Mouse (Mus musculus) limb, embryonic 13.5 days (tissue): ENCODE results near the gene Fam160b1. TPM values are rescaled to one million over a fixed set of nuclear protein-coding genes. Genes with fewer than 3 reads are reported as not detected.

Source experiments
- ATAC-seq: fragments of 200-750 bp; cut with Nextera tagmentation; 2 replicates; pipeline ENCODE4 v1.8.0; 2017; ENCODE audit warnings: low read depth, moderate number of reproducible peaks, moderate TSS enrichment; ENCODE audit not compliant: low FRiP score
- H3K27ac ChIP-seq: fragments of 300-500 bp; sonication (generic); 2 replicates; pipeline ENCODE4 v1.5.1; 2015; ENCODE audit warnings: inconsistent platforms, mild to moderate bottlenecking, moderate library complexity
- H3K27me3 ChIP-seq: fragments of 300-500 bp; sonication (generic); 2 replicates; pipeline ENCODE4 v1.6.1; 2015; ENCODE audit warnings: mild to moderate bottlenecking, inconsistent platforms
- H3K36me3 ChIP-seq: fragments of 300-500 bp; sonication (generic); 2 replicates; pipeline ENCODE4 v1.6.1; 2015; ENCODE audit warnings: inconsistent platforms, mild to moderate bottlenecking, moderate library complexity
- H3K4me1 ChIP-seq: fragments of 300-500 bp; sonication (generic); 2 replicates; pipeline ENCODE4 v1.6.1; 2015; ENCODE audit warnings: inconsistent platforms
- H3K4me2 ChIP-seq: fragments of 300-500 bp; sonication (generic); replicated peaks from 2 replicates; pipeline ENCODE4 v1.6.1; 2015; ENCODE audit warnings: inconsistent platforms, mild to moderate bottlenecking, moderate library complexity
- H3K4me3 ChIP-seq: fragments of 300-500 bp; sonication (generic); 2 replicates; pipeline ENCODE4 v1.5.1; 2015; ENCODE audit warnings: moderate library complexity, mild to moderate bottlenecking, inconsistent platforms
- H3K9ac ChIP-seq: fragments of 300-500 bp; sonication (generic); 2 replicates; pipeline ENCODE4 v1.6.1; 2015; ENCODE audit warnings: mild to moderate bottlenecking, inconsistent platforms
- H3K9me3 ChIP-seq: fragments of 300-500 bp; sonication (generic); 2 replicates; pipeline ENCODE4 v1.6.1; 2016; ENCODE audit warnings: inconsistent platforms
- WGBS: fragments of 180-500 bp; shearing (Covaris S2); methylation state at CpG from one replicate; pipeline ENCODE4 v1.1.7; 2015; 5-methylcytosine and 5-hydroxymethylcytosine counted together
- polyA plus RNA-seq: library from polyadenylated mRNA; unstranded; fragments of >200 nt; fragmentation: Nextera tagmentation; extraction: Ambion mirVana; gene quantifications from 2 replicates; pipeline ENCODE4 v1.2.1, GENCODE M21; 2015

The Fam160b1 gene
- polyA plus RNA-seq, 1 experiment from 2014 or later: 15.8 TPM

GRCm38 (mm10) chr19:57327679-57328078, 32.8 kb upstream of the Fam160b1 start:
- Histone ChIP-seq H3K4me2 (no peak overlapping the region), H3K9ac (no peak overlapping the region), H3K9me3 (peaks cover 3% of the 10 kb centered on the region; the same call in 1 of the 2 replicates), H3K27ac (no peak overlapping the region), H3K27me3 (no peaks in the 10 kb centered on the region), H3K4me1 (no peaks in the 10 kb centered on the region), H3K36me3 (no peaks in the 10 kb centered on the region), H3K4me3 (no peak overlapping the region)
- ATAC-seq: no peak

GRCm38 (mm10) chr19:57328269-57328668, 32.2 kb upstream of the Fam160b1 start:
- peaks cover 3% of the 10 kb centered on the region; the same call in 1 of the 2 replicates for H3K9me3 ChIP-seq
- H3K9ac ChIP-seq: no peak overlapping the region
- no peak overlapping the region for H3K4me2 ChIP-seq
- WGBS: 97% methylated on average over 7 of the region's 7 CpGs
- H3K4me3 ChIP-seq: no peak overlapping the region
- H3K36me3 ChIP-seq: no peaks in the 10 kb centered on the region
- no peaks in the 10 kb centered on the region for H3K27me3 ChIP-seq
- no peak for ATAC-seq
- no peak overlapping the region for H3K27ac ChIP-seq
- H3K4me1 ChIP-seq: no peaks in the 10 kb centered on the region

DNA sequence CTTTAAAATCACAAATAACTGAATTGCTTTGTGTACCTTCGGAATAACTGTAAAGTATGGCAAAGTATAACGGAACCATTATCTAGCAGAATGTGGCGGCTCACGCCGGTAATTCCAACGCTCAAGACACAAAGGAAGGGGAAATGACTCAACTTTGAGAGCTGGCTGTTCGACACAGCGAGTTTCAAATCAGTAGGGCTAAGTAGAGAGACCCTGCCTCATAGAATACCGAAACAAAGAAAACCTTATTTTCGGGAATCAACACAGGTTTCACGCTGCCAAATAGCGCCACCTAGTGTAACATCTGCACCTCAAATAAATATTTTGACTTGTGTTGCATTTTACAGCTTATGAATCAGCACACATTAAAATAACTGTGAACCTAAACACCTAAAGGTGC, 31.7 kb upstream of the Fam160b1 start:
- Histone ChIP-seq H3K4me3 (no peak overlapping the region), H3K36me3 (no peaks in the 10 kb centered on the region), H3K4me1 (no peaks in the 10 kb centered on the region), H3K9ac (no peak overlapping the region), H3K27me3 (no peaks in the 10 kb centered on the region), H3K27ac (no peak overlapping the region), H3K9me3 (peaks cover 3% of the 10 kb centered on the region; the same call in 1 of the 2 replicates), H3K4me2 (no peak overlapping the region)
- WGBS: 62% methylated on average over 12 of the region's 12 CpGs
- ATAC-seq: no peak

- no peak for ATAC-seq
- Histone ChIP-seq H3K27ac (no peak overlapping the region), H3K9ac (no peak overlapping the region), H3K27me3 (no peaks in the 10 kb centered on the region), H3K4me2 (no peak overlapping the region), H3K9me3 (peaks cover 3% of the 10 kb centered on the region; the same call in 1 of the 2 replicates), H3K4me3 (no peak overlapping the region), H3K36me3 (no peaks in the 10 kb centered on the region), H3K4me1 (peaks cover 6% of the 10 kb centered on the region; the same call in 1 of the 2 replicates)
- 77% methylated on average over 11 of the region's 11 CpGs for WGBS
These were observed 30.2 kb upstream of the Fam160b1 start for GRCm38 (mm10) chr19:57330309-57330708.

GRCm38 (mm10) chr19:57331237-57331636, 29.2 kb upstream of the Fam160b1 start:
- Histone ChIP-seq H3K9ac (no peak overlapping the region), H3K27me3 (no peaks in the 10 kb centered on the region), H3K4me1 (peaks cover 10% of the 10 kb centered on the region; the same call in 1 of the 2 replicates), H3K4me3 (no peak overlapping the region), H3K36me3 (no peaks in the 10 kb centered on the region), H3K4me2 (no peak overlapping the region), H3K9me3 (peaks cover 3% of the 10 kb centered on the region; the same call in 1 of the 2 replicates), H3K27ac (no peak overlapping the region)
- WGBS: 85% methylated on average over 6 of the region's 6 CpGs
- no peak for ATAC-seq

DNA sequence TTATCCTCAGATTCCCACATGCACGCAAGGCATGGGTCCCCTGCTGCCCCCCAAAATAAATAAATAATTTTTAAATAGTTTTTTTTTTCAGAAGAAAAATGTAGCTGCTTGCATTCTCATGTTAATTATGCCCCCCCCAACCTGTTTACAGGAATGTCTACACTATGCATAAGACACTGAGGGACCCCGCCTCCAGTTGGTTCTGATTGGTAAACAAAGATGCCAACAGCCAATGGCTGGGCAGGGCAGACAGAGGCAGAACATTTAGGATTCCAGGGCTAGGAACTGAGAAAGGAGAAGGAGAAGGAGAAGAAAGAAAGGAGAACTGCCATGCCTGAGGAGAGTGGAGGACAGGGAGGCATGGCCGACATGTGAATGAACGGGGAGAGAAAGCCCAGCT, 27.1 kb upstream of the Fam160b1 start:
- Histone ChIP-seq H3K9ac (no peak overlapping the region), H3K4me2 (no peak overlapping the region), H3K4me3 (no peak overlapping the region), H3K9me3 (peaks cover 3% of the 10 kb centered on the region; the same call in 1 of the 2 replicates), H3K27me3 (no peaks in the 10 kb centered on the region), H3K36me3 (no peaks in the 10 kb centered on the region), H3K27ac (no peak overlapping the region), H3K4me1 (peaks cover 10% of the 10 kb centered on the region; the same call in 1 of the 2 replicates)
- no peak for ATAC-seq
- 90% methylated on average over 4 of the region's 4 CpGs for WGBS

- no peaks in the 10 kb centered on the region for H3K9me3 ChIP-seq
- no peaks in the 10 kb centered on the region for H3K27me3 ChIP-seq
- 41% methylated on average over 8 of the region's 8 CpGs for WGBS
- H3K4me1 ChIP-seq: peaks cover 10% of the 10 kb centered on the region; the same call in 1 of the 2 replicates
- ATAC-seq: no peak
- H3K4me2 ChIP-seq: no peak overlapping the region
- H3K36me3 ChIP-seq: no peaks in the 10 kb centered on the region
- H3K27ac ChIP-seq: no peak overlapping the region
- H3K9ac ChIP-seq: no peak overlapping the region; the same call in 1 of the 2 replicates
- no peak overlapping the region for H3K4me3 ChIP-seq
These were observed 25.3 kb upstream of the Fam160b1 start for GRCm38 (mm10) chr19:57335135-57335534.

DNA sequence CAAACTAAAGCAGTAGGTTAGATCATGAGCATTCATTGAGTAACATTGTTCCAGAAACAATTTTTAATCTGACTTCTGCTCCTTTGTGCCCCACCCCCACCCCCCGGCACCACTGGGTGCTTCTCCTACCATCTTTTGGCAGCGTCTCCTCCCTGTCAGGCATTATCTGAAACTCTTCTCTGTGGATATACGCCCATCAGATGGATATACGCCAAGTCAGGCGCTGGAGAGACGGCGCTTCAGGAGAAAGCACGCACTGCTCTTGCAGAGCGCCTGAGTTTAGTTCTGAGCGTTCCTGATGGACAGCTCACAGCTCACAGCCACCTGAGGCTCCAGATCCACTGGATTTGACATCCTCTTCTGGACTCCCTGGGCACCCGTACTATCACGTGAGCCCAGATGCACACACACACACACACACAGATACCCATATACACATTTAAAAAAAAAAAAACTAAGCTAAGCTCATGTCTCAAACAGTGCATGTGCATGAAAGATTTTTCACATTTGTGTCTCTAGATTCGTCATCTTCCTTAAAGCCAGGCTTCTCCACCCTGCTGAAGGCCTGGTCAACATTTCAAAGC, 21.1 kb upstream of the Fam160b1 start:
- no peaks in the 10 kb centered on the region for H3K36me3 ChIP-seq
- H3K4me1 ChIP-seq: peaks cover 10% of the 10 kb centered on the region; the same call in 1 of the 2 replicates
- ATAC-seq: no peak
- no peak overlapping the region for H3K9ac ChIP-seq
- no peaks in the 10 kb centered on the region for H3K27me3 ChIP-seq
- H3K4me2 ChIP-seq: no peak overlapping the region
- H3K9me3 ChIP-seq: no peaks in the 10 kb centered on the region
- no peak overlapping the region for H3K4me3 ChIP-seq
- no peak overlapping the region for H3K27ac ChIP-seq
- WGBS: 89% methylated on average over 13 of the region's 13 CpGs

DNA sequence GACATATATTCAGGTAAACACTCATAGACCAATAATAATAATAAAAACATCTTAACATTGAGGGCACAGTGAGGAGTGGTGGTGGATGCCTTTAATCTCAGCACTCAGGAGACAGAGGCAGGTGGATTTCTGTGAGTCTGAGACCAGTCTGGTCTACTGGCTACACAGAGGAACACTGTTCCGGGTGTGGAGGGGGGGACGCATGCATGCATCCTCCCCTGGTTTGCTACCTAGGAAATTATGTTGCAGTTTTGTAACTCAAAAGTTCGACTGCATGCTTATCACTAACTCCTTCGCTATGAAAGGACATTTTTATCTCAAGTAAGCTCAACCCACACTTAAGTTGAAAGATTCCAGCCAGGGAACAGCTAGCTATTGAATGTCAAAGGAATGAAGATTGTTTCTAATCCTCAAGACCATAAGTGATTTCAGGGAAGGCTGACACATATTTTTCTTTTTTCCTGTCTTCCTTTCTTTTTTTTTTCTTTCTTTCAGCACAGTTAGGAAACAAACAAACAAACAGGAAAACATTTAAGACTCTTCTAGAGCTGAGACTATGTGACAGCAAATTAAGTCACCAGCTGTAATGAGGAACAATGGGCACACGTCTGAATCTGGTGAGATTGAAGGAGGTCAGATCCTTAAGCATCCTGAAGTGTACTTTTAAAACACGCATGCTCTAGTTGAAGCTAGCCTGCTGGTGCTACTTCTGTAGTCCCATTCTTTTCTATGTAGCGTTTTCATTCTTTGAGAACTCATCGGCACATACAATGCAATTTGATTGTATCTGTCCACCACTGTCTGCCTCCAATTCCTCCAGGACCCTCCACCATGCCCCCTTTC, 19.4 kb upstream of the Fam160b1 start:
- WGBS: 79% methylated on average over 8 of the region's 8 CpGs
- Histone ChIP-seq H3K4me1 (no peaks in the 10 kb centered on the region), H3K9me3 (peaks cover 2% of the 10 kb centered on the region)

GRCm38 (mm10) chr19:57343860-57344259, 16.6 kb upstream of the Fam160b1 start:
- ATAC-seq: no peak
- no peaks in the 10 kb centered on the region for H3K4me1 ChIP-seq
- no peak overlapping the region for H3K27ac ChIP-seq
- no peak overlapping the region for H3K4me2 ChIP-seq
- H3K9me3 ChIP-seq: peaks cover 13% of the 10 kb centered on the region
- 79% methylated on average over 5 of the region's 5 CpGs for WGBS
- no peaks in the 10 kb centered on the region for H3K27me3 ChIP-seq
- no peak overlapping the region for H3K4me3 ChIP-seq
- H3K36me3 ChIP-seq: no peaks in the 10 kb centered on the region
- no peak overlapping the region for H3K9ac ChIP-seq

More for the DNA sequence above, 19.4 kb upstream of the Fam160b1 start:
- no peak overlapping the region for H3K9ac ChIP-seq
- ATAC-seq: no peak
- no peak overlapping the region for H3K4me3 ChIP-seq
- H3K36me3 ChIP-seq: no peaks in the 10 kb centered on the region
- H3K27me3 ChIP-seq: no peaks in the 10 kb centered on the region
- H3K27ac ChIP-seq: no peak overlapping the region
- H3K4me2 ChIP-seq: no peak overlapping the region

- Histone ChIP-seq H3K4me1 (no peaks in the 10 kb centered on the region), H3K27ac (no peak overlapping the region), H3K36me3 (no peaks in the 10 kb centered on the region), H3K4me2 (no peak overlapping the region), H3K9ac (no peak overlapping the region), H3K27me3 (no peaks in the 10 kb centered on the region), H3K4me3 (no peak overlapping the region), H3K9me3 (peaks cover 13% of the 10 kb centered on the region)
- no peak for ATAC-seq
- WGBS: 82% methylated on average over 1 of the region's 1 CpGs
These were observed 15.8 kb upstream of the Fam160b1 start for GRCm38 (mm10) chr19:57344678-57345077.

- H3K4me3 ChIP-seq: no peak overlapping the region
- no peaks in the 10 kb centered on the region for H3K36me3 ChIP-seq
- H3K4me2 ChIP-seq: no peak overlapping the region
- peaks cover 14% of the 10 kb centered on the region; the same call in 1 of the 2 replicates for H3K4me1 ChIP-seq
- H3K27ac ChIP-seq: no peak overlapping the region
- no peak overlapping the region for H3K9ac ChIP-seq
- peaks cover 13% of the 10 kb centered on the region for H3K9me3 ChIP-seq
- no peak for ATAC-seq
- no peaks in the 10 kb centered on the region for H3K27me3 ChIP-seq
These were observed 11.4 kb upstream of the Fam160b1 start for GRCm38 (mm10) chr19:57349096-57349495.
